Mouse (Mus musculus) hindbrain, embryonic 16.5 days (tissue): ENCODE measurements around the gene Mog. TPM values are rescaled to one million over a fixed set of nuclear protein-coding genes. Genes with fewer than 3 reads are reported as not detected.
A peak's percentile ranks its signal among the peaks of the same experiment; 100 is the strongest.

ENCODE experiments used
- ATAC-seq: fragments of 200-750 bp; cut with Nextera tagmentation; 2 replicates; pipeline ENCODE4 v1.8.0; 2017; ENCODE audit warnings: moderate TSS enrichment, moderate library complexity
- H3K27ac ChIP-seq: fragments of 300-500 bp; sonication (generic); 2 replicates; pipeline ENCODE4 v1.5.1; 2014; ENCODE audit warnings: low read depth, mild to moderate bottlenecking, control low read depth, low read length, moderate library complexity
- H3K27me3 ChIP-seq: fragments of 300-500 bp; sonication (generic); replicated peaks from 2 replicates; pipeline ENCODE4 v1.6.1; 2014; ENCODE audit warnings: low read length; ENCODE audit not compliant: control insufficient read depth, insufficient read depth
- H3K36me3 ChIP-seq: fragments of 300-500 bp; sonication (generic); 2 replicates; pipeline ENCODE4 v1.6.1; 2014; ENCODE audit warnings: mild to moderate bottlenecking, low read length, moderate library complexity, mixed read lengths; ENCODE audit not compliant: control insufficient read depth, insufficient read depth
- H3K4me1 ChIP-seq: fragments of 300-500 bp; sonication (generic); 2 replicates; pipeline ENCODE4 v1.6.1; 2014; ENCODE audit warnings: low read depth, low read length; ENCODE audit not compliant: control insufficient read depth, insufficient read depth
- H3K4me2 ChIP-seq: fragments of 300-500 bp; sonication (generic); 2 replicates; pipeline ENCODE4 v1.6.1; 2014; ENCODE audit warnings: mild to moderate bottlenecking, low read length, control low read depth, moderate library complexity
- H3K4me3 ChIP-seq: fragments of 300-500 bp; sonication (generic); 2 replicates; pipeline ENCODE4 v1.5.1; 2014; ENCODE audit warnings: mild to moderate bottlenecking, low read length, control low read depth, moderate library complexity
- H3K9ac ChIP-seq: fragments of 300-500 bp; sonication (generic); 2 replicates; pipeline ENCODE4 v1.6.1; 2014; ENCODE audit warnings: low read depth, mild to moderate bottlenecking, control low read depth, low read length, moderate library complexity
- H3K9me3 ChIP-seq: fragments of 300-500 bp; sonication (generic); 2 replicates; pipeline ENCODE4 v1.6.1; 2014; ENCODE audit warnings: mild to moderate bottlenecking, low read length, moderate library complexity; ENCODE audit not compliant: control insufficient read depth
- WGBS: fragments of 180-500 bp; shearing (Covaris S2); extraction: QIAGEN DNeasy Blood & Tissue Kit; methylation state at CpG from one replicate; pipeline ENCODE4 v1.1.7; 2014; 5-methylcytosine and 5-hydroxymethylcytosine counted together
- polyA plus RNA-seq: library from polyadenylated mRNA; unstranded; fragments of >200 nt; fragmentation: Nextera tagmentation; extraction: Ambion mirVana; gene quantifications from 2 replicates; pipeline ENCODE4 v1.2.1, GENCODE M21; 2015

Gene Mog
- polyA plus RNA-seq, 1 experiment from 2014 or later = 1.6 TPM

GRCm38 (mm10) chr17:37047332-37047976, 24.3 kb upstream of the Mog start:
- ATAC-seq = no peak
- H3K27me3 ChIP-seq = no peaks in the 10 kb centered on the region
- no peaks in the 10 kb centered on the region for H3K36me3 ChIP-seq
- H3K27ac ChIP-seq = peak overlapping the region; percentile 92
- H3K4me2 ChIP-seq = peak overlapping the region; percentile 86
- WGBS = 21% methylated on average over 19 of the region's 19 CpGs
- no peaks in the 10 kb centered on the region for H3K9me3 ChIP-seq
- H3K4me3 ChIP-seq = peak overlapping the region; percentile 68
- H3K4me1 ChIP-seq = peaks cover 41% of the 10 kb centered on the region
- peak overlapping the region; percentile 90 for H3K9ac ChIP-seq

- Histone ChIP-seq H3K9ac (peak overlapping the region; percentile 90), H3K9me3 (no peaks in the 10 kb centered on the region), H3K27ac (peak overlapping the region; percentile 92), H3K4me2 (peak overlapping the region; percentile 86), H3K4me1 (peaks cover 31% of the 10 kb centered on the region), H3K36me3 (no peaks in the 10 kb centered on the region), H3K27me3 (no peaks in the 10 kb centered on the region), H3K4me3 (peak overlapping the region; percentile 68)
- ATAC-seq = peak; percentile 52
- under 1% methylated on average over 33 of the region's 58 CpGs for WGBS
These were observed 23.3 kb upstream of the Mog start for GRCm38 (mm10) chr17:37046312-37047112.

GRCm38 (mm10) chr17:37045611-37046311, 22.6 kb upstream of the Mog start, which contains the start of gene Gabbr1:
TSS of gene Gabbr1 (plus strand) at chr17:37045966.
- peaks cover 26% of the 10 kb centered on the region for H3K4me1 ChIP-seq
- peak within 1 kb of the TSS; percentile 86 for H3K4me2 ChIP-seq
- 1% methylated on average over 41 of the region's 55 CpGs for WGBS
- peak within 1 kb of the TSS; percentile 92 for H3K27ac ChIP-seq
- peak; percentile 77 for ATAC-seq
- no peaks in the 10 kb centered on the region for H3K36me3 ChIP-seq
- no peaks in the 10 kb centered on the region for H3K27me3 ChIP-seq
- peak within 1 kb of the TSS; percentile 68 for H3K4me3 ChIP-seq
- peak within 1 kb of the TSS; percentile 90 for H3K9ac ChIP-seq
- no peaks in the 10 kb centered on the region for H3K9me3 ChIP-seq

GRCm38 (mm10) chr17:37044651-37045244, 21.6 kb upstream of the Mog start:
- WGBS = 73% methylated on average over 7 of the region's 7 CpGs
- ATAC-seq = no peak
- peaks cover 22% of the 10 kb centered on the region for H3K4me1 ChIP-seq

GRCm38 (mm10) chr17:37039127-37039894, 16.1 kb upstream of the Mog start:
- no peak overlapping the region for H3K9ac ChIP-seq
- H3K27me3 ChIP-seq = no peaks in the 10 kb centered on the region
- H3K4me1 ChIP-seq = no peaks in the 10 kb centered on the region
- H3K27ac ChIP-seq = no peak overlapping the region
- 87% methylated on average over 2 of the region's 2 CpGs for WGBS
- H3K36me3 ChIP-seq = no peaks in the 10 kb centered on the region
- no peak for ATAC-seq
- H3K4me2 ChIP-seq = no peak overlapping the region
- no peaks in the 10 kb centered on the region for H3K9me3 ChIP-seq
- H3K4me3 ChIP-seq = no peak overlapping the region

More at GRCm38 (mm10) chr17:37044651-37045244, 21.6 kb upstream of the Mog start:
- peak overlapping the region; percentile 68 for H3K4me3 ChIP-seq
- H3K27me3 ChIP-seq = no peaks in the 10 kb centered on the region
- no peaks in the 10 kb centered on the region for H3K36me3 ChIP-seq
- no peaks in the 10 kb centered on the region for H3K9me3 ChIP-seq
- H3K9ac ChIP-seq = peak overlapping the region; percentile 90
- H3K4me2 ChIP-seq = peak overlapping the region; percentile 86
- H3K27ac ChIP-seq = peak overlapping the region; percentile 92

GRCm38 (mm10) chr17:37029162-37029561, 6.0 kb upstream of the Mog start:
- H3K4me1 ChIP-seq = no peaks in the 10 kb centered on the region
- peak overlapping the region; percentile 43 for H3K4me3 ChIP-seq
- H3K9me3 ChIP-seq = no peaks in the 10 kb centered on the region
- peak overlapping the region; percentile 94 for H3K27ac ChIP-seq
- peak overlapping the region; percentile 58 for H3K4me2 ChIP-seq
- ATAC-seq = peak; percentile 7; the same call in 1 of the 2 replicates
- H3K36me3 ChIP-seq = no peaks in the 10 kb centered on the region
- peak overlapping the region; percentile 61 for H3K9ac ChIP-seq
- 66% methylated on average over 8 of the region's 8 CpGs for WGBS
- H3K27me3 ChIP-seq = no peaks in the 10 kb centered on the region

GRCm38 (mm10) chr17:37028683-37029120, 5.5 kb upstream of the Mog start:
- H3K9ac ChIP-seq = peak overlapping the region; percentile 61
- WGBS = 0% methylated on average over 14 of the region's 14 CpGs
- H3K27ac ChIP-seq = peak overlapping the region; percentile 94
- H3K27me3 ChIP-seq = no peaks in the 10 kb centered on the region
- ATAC-seq = peak; percentile 99
- peak overlapping the region; percentile 43 for H3K4me3 ChIP-seq
- H3K4me1 ChIP-seq = no peaks in the 10 kb centered on the region
- no peaks in the 10 kb centered on the region for H3K36me3 ChIP-seq
- H3K4me2 ChIP-seq = peak overlapping the region; percentile 58
- H3K9me3 ChIP-seq = no peaks in the 10 kb centered on the region

- no peaks in the 10 kb centered on the region for H3K9me3 ChIP-seq
- no peaks in the 10 kb centered on the region for H3K27me3 ChIP-seq
- ATAC-seq = peak; percentile 18
- H3K9ac ChIP-seq = peak overlapping the region; percentile 61
- 5% methylated on average over 10 of the region's 10 CpGs for WGBS
- H3K27ac ChIP-seq = peak overlapping the region; percentile 94
- H3K36me3 ChIP-seq = no peaks in the 10 kb centered on the region
- H3K4me2 ChIP-seq = peak overlapping the region; percentile 58
- H3K4me3 ChIP-seq = peak overlapping the region; percentile 43
- no peaks in the 10 kb centered on the region for H3K4me1 ChIP-seq
These were observed 5.0 kb upstream of the Mog start for GRCm38 (mm10) chr17:37028212-37028611.
